Mouse (Mus musculus) cortical plate, adult 2 months (tissue): ENCODE measurements around the gene Xpot. TPM values are rescaled to one million over a fixed set of nuclear protein-coding genes. Genes with fewer than 3 reads are reported as not detected.
A peak's percentile ranks its signal among the peaks of the same experiment; 100 is the strongest.

Experiments
- H3K27ac ChIP-seq: fragments of 200-500 bp; 2 replicates; pipeline ENCODE4 v1.5.1; 2012; ENCODE audit warnings: low read length, control low read depth, inconsistent platforms; ENCODE audit not compliant: insufficient read depth
- H3K4me1 ChIP-seq: fragments of 200-500 bp; 2 replicates; pipeline ENCODE4 v1.6.1; 2011; ENCODE audit warnings: low read length; ENCODE audit not compliant: control insufficient read depth, insufficient read depth
- H3K4me3 ChIP-seq: fragments of 200-500 bp; 2 replicates; pipeline ENCODE4 v1.5.1; 2011; ENCODE audit warnings: mild to moderate bottlenecking, low read length, control low read depth; ENCODE audit not compliant: insufficient read depth
- CTCF ChIP-seq: fragments of 200-500 bp; IDR thresholded peaks from 2 replicates; pipeline ENCODE4 v1.5.1; 2011; ENCODE audit warnings: mild to moderate bottlenecking, control low read depth, low read length; ENCODE audit not compliant: insufficient read depth; ENCODE audit errors: extremely low read depth
- POLR2A ChIP-seq: fragments of 200-500 bp; IDR thresholded peaks from 2 replicates; pipeline ENCODE4 v1.6.1; 2011; ENCODE audit warnings: mild to moderate bottlenecking, low read length, control low read depth; ENCODE audit not compliant: insufficient read depth; ENCODE audit errors: extremely low read depth
- polyA plus RNA-seq: library from polyadenylated mRNA; depleted of rRNA; stranded (reverse); fragments of >200 nt; gene quantifications from 2 replicates; pipeline ENCODE4 v1.2.3, GENCODE M21; 2012

Gene Xpot
- polyA plus RNA-seq, 1 experiment, result 60.8 TPM

- Histone ChIP-seq H3K4me1 (peaks cover 2% of the 10 kb centered on the region), H3K27ac (no peak overlapping the region), H3K4me3 (no peak overlapping the region)
- TF ChIP-seq POLR2A (no peak), CTCF (no peak)
Observed at GRCm38 (mm10) chr10:121622431-121622830, 3.7 kb downstream of the Xpot start.

- no peak for TF ChIP-seq POLR2A
- Histone ChIP-seq H3K4me3 (no peak overlapping the region), H3K27ac (no peak overlapping the region), H3K4me1 (no peaks in the 10 kb centered on the region)
Observed at GRCm38 (mm10) chr10:121615935-121616334, 10.2 kb downstream of the Xpot start.

- no peaks in the 10 kb centered on the region for H3K4me1 ChIP-seq
- H3K4me3 ChIP-seq, result no peak overlapping the region
- H3K27ac ChIP-seq, result no peak overlapping the region
- TF ChIP-seq POLR2A (no peak), CTCF (no peak)
Observed at GRCm38 (mm10) chr10:121615146-121615870, 10.8 kb downstream of the Xpot start.

GRCm38 (mm10) chr10:121613570-121613969 lies 12.6 kb downstream of the Xpot start:
- H3K4me1 ChIP-seq, result no peaks in the 10 kb centered on the region
- TF ChIP-seq POLR2A (no peak), CTCF (no peak)
- H3K27ac ChIP-seq, result peak overlapping the region; percentile 72

GRCm38 (mm10) chr10:121612448-121612847 lies 13.7 kb downstream of the Xpot start:
- Histone ChIP-seq H3K27ac (no peak overlapping the region), H3K4me1 (no peaks in the 10 kb centered on the region), H3K4me3 (no peak overlapping the region)
- TF ChIP-seq CTCF (no peak), POLR2A (no peak)

More at GRCm38 (mm10) chr10:121613570-121613969, 12.6 kb downstream of the Xpot start:
- H3K4me3 ChIP-seq, result no peak overlapping the region

GRCm38 (mm10) chr10:121611587-121611986 lies 14.5 kb downstream of the Xpot start:
- H3K27ac ChIP-seq, result no peak overlapping the region
- no peak for TF ChIP-seq CTCF
- TF ChIP-seq POLR2A, result no peak
- H3K4me3 ChIP-seq, result no peak overlapping the region
- no peaks in the 10 kb centered on the region for H3K4me1 ChIP-seq

GRCm38 (mm10) chr10:121608177-121608576 lies 18.0 kb downstream of the Xpot start:
- H3K4me3 ChIP-seq, result no peak overlapping the region
- no peak for TF ChIP-seq CTCF
- TF ChIP-seq POLR2A, result no peak
- H3K27ac ChIP-seq, result no peak overlapping the region
- H3K4me1 ChIP-seq, result no peaks in the 10 kb centered on the region

GRCm38 (mm10) chr10:121604632-121605344 lies 21.3 kb downstream of the Xpot start:
- Histone ChIP-seq H3K4me1 (no peaks in the 10 kb centered on the region), H3K4me3 (no peak overlapping the region), H3K27ac (no peak overlapping the region)
- no peak for TF ChIP-seq CTCF
- no peak for TF ChIP-seq POLR2A

GRCm38 (mm10) chr10:121603556-121603955 lies 22.6 kb downstream of the Xpot start:
- Histone ChIP-seq H3K27ac (no peak overlapping the region), H3K4me3 (no peak overlapping the region)
- TF ChIP-seq POLR2A (no peak), CTCF (no peak)

GRCm38 (mm10) chr10:121601272-121601671 lies 24.9 kb downstream of the Xpot start:
- no peak for TF ChIP-seq POLR2A

More at GRCm38 (mm10) chr10:121603556-121603955, 22.6 kb downstream of the Xpot start:
- H3K4me1 ChIP-seq, result no peaks in the 10 kb centered on the region

GRCm38 (mm10) chr10:121596580-121596979 lies 29.6 kb downstream of the Xpot start:
- TF ChIP-seq POLR2A (no peak), CTCF (no peak)
- H3K4me1 ChIP-seq, result no peaks in the 10 kb centered on the region
- H3K4me3 ChIP-seq, result no peak overlapping the region
- H3K27ac ChIP-seq, result no peak overlapping the region

More at GRCm38 (mm10) chr10:121601272-121601671, 24.9 kb downstream of the Xpot start:
- Histone ChIP-seq H3K27ac (no peak overlapping the region), H3K4me1 (no peaks in the 10 kb centered on the region), H3K4me3 (no peak overlapping the region)
